Mouse (Mus musculus) kidney, embryonic 14.5 days (tissue): Measurements from ENCODE around the gene Ermp1. TPM values are rescaled to one million over a fixed set of nuclear protein-coding genes. Genes with fewer than 3 reads are reported as not detected.

Source experiments
- ATAC-seq: fragments of 200-750 bp; cut with Nextera tagmentation; 2 replicates; pipeline ENCODE4 v1.8.0; 2017; ENCODE audit warnings: moderate number of reproducible peaks, mild to moderate bottlenecking, moderate TSS enrichment, moderate library complexity; ENCODE audit not compliant: low FRiP score, low TSS enrichment
- H3K27ac ChIP-seq: fragments of 300-500 bp; sonication (generic); 2 replicates; pipeline ENCODE4 v1.5.1; 2014; ENCODE audit warnings: low read depth, mild to moderate bottlenecking, low read length, moderate library complexity, mixed read lengths
- H3K27me3 ChIP-seq: fragments of 300-500 bp; sonication (generic); 2 replicates; pipeline ENCODE4 v1.6.1; 2014; ENCODE audit warnings: mild to moderate bottlenecking, low read length; ENCODE audit not compliant: control insufficient read depth, insufficient read depth
- H3K36me3 ChIP-seq: fragments of 300-500 bp; sonication (generic); 2 replicates; pipeline ENCODE4 v1.6.1; 2014; ENCODE audit warnings: low read length, mixed read lengths; ENCODE audit not compliant: control insufficient read depth, insufficient read depth
- H3K4me1 ChIP-seq: fragments of 300-500 bp; sonication (generic); 2 replicates; pipeline ENCODE4 v1.6.1; 2014; ENCODE audit warnings: low read length, mixed read lengths; ENCODE audit not compliant: control insufficient read depth, insufficient read depth
- H3K4me2 ChIP-seq: fragments of 300-500 bp; sonication (generic); replicated peaks from 2 replicates; pipeline ENCODE4 v1.6.1; 2014; ENCODE audit warnings: low read depth, mild to moderate bottlenecking, low read length
- H3K4me3 ChIP-seq: fragments of 300-500 bp; sonication (generic); 2 replicates; pipeline ENCODE4 v1.5.1; 2014; ENCODE audit warnings: mild to moderate bottlenecking, low read length
- H3K9ac ChIP-seq: fragments of 300-500 bp; sonication (generic); 2 replicates; pipeline ENCODE4 v1.6.1; 2014; ENCODE audit warnings: low read depth, mild to moderate bottlenecking, low read length, moderate library complexity
- H3K9me3 ChIP-seq: fragments of 300-500 bp; sonication (generic); 2 replicates; pipeline ENCODE4 v1.6.1; 2016; ENCODE audit warnings: low read length; ENCODE audit not compliant: control insufficient read depth
- WGBS: fragments of 180-500 bp; shearing (Covaris S2); extraction: QIAGEN DNeasy Blood & Tissue Kit; methylation state at CpG from one replicate; pipeline ENCODE4 v1.1.7; 2014; 5-methylcytosine and 5-hydroxymethylcytosine counted together
- polyA plus RNA-seq: library from polyadenylated mRNA; unstranded; fragments of >200 nt; fragmentation: Nextera tagmentation; extraction: Ambion mirVana; gene quantifications from 2 replicates; pipeline ENCODE4 v1.2.1, GENCODE M21; 2014

The Ermp1 gene
- polyA plus RNA-seq, 1 experiment from 2014 or later, result 21.0 TPM

DNA sequence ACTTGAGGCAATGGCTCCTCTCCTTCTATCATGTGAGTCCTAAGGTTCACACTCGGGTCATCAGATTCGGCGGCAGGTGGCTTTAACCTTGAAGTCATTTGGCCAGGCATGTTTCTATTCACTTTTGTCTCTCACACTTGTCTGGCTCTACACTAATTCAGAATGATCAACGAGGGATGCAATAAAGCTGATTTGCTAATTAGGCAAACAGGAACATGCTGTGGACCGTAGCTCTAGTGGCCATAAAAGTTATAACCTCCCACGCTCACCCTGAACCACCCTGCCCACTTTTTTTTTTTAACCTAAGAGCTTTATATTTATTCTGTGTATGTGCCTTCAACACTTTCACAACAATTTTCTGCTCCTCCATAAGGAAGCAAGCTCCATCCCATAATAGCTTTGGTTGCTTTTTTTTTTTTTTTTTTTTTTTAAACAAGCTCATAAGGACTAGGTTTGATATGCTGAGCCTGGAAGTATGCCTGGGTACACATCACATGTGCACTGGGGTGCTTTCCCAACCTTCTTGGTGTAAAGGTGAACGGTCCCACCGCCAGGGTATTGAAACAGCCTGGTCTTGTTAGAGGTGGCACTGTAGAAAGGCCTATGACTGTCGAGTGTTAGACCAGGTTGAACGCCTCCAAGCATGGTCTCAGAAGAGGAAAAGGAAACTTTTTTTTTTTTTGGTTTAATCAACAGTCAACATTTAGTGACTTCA, 28.4 kb upstream of the Ermp1 start:
- no peak overlapping the region for H3K27ac ChIP-seq
- 48% methylated on average over 10 of the region's 10 CpGs for WGBS
- H3K9ac ChIP-seq, result no peak overlapping the region
- no peak overlapping the region for H3K4me2 ChIP-seq
- H3K4me1 ChIP-seq, result no peaks in the 10 kb centered on the region
- no peak for ATAC-seq
- H3K27me3 ChIP-seq, result no peaks in the 10 kb centered on the region
- H3K4me3 ChIP-seq, result no peak overlapping the region
- H3K9me3 ChIP-seq, result no peaks in the 10 kb centered on the region
- no peaks in the 10 kb centered on the region for H3K36me3 ChIP-seq

DNA sequence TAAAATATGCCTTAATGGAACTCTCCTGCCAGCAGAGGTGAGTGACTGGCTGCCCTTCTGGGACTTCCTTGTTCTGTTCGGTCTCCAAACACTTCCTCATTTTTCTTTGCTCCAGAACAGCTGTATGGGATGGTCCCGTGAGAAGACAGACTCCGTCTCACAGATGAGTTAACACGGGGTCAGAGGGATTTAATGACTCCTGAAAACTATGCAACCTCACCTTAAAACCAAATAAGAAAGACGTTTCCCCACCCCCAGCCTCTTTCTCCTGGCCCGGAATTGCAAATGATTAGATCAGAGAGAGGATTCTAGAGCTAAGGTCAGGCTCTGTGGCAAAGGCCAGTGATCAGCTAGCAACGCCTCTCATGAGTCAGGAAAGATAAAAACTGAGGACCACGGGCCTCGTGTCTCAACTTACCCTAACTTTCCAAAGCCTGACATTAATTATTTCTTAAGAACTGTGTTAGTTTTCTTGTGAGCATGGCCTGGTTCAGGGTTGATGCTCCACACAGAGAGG, 27.4 kb upstream of the Ermp1 start:
- Histone ChIP-seq H3K4me2 (no peak overlapping the region), H3K36me3 (no peaks in the 10 kb centered on the region), H3K9me3 (no peaks in the 10 kb centered on the region), H3K27me3 (no peaks in the 10 kb centered on the region), H3K4me3 (no peak overlapping the region), H3K9ac (no peak overlapping the region), H3K4me1 (no peaks in the 10 kb centered on the region), H3K27ac (0 out of 2 replicates have a peak overlapping the region, but pooled peaks have one; percentile 4)
- WGBS, result 21% methylated on average over 9 of the region's 9 CpGs
- ATAC-seq, result peak; percentile 28; the same call in 1 of the 2 replicates

DNA sequence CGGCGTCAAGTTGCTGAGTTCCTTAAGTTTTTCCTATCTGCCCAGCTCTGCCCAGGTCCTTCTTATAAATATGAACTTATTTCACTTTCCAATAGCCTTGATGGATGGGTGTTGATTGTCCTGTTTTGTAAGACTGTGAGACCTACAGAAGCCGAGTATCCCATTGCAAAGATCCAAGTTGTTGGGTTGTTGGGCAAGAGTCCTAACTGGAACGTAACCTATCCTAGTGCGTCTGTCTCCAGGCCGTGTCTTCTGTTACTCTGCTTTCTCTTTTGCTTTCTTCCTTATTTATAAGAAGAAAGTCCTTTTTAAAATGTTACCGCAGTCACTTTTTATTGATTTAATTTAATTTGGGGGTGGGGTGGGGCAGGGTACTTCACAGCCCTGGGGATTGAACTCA, 26.7 kb upstream of the Ermp1 start:
- ATAC-seq, result no peak
- Histone ChIP-seq H3K27me3 (no peaks in the 10 kb centered on the region), H3K27ac (0 out of 2 replicates have a peak overlapping the region, but pooled peaks have one; percentile 4), H3K36me3 (no peaks in the 10 kb centered on the region), H3K4me3 (no peak overlapping the region), H3K9ac (no peak overlapping the region), H3K9me3 (no peaks in the 10 kb centered on the region), H3K4me1 (no peaks in the 10 kb centered on the region), H3K4me2 (no peak overlapping the region)
- WGBS, result 94% methylated on average over 7 of the region's 7 CpGs

DNA sequence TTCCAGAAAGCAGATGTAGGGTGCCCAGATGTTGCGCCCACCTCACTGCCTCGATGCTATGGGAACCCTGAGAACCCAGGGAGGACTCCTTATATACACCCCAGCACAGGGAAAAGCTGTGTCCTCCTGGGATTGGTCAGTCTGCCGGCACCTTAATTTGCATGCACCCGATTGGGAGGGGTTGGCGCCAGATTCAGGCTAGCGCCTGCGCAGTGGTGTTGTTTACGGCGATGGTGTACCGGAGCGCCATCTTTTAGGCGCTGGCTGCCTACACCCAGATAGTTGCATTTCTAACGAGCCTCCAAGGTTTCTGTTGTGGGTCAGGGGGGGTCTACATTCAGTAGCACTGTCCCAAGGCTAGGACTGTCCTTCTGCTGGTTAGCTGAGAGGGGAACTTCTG, 24.4 kb upstream of the Ermp1 start:
- Histone ChIP-seq H3K9ac (no peak overlapping the region), H3K4me2 (no peak overlapping the region), H3K27me3 (no peaks in the 10 kb centered on the region), H3K36me3 (no peaks in the 10 kb centered on the region), H3K4me3 (no peak overlapping the region), H3K4me1 (no peaks in the 10 kb centered on the region), H3K9me3 (no peaks in the 10 kb centered on the region), H3K27ac (no peak overlapping the region)
- no peak for ATAC-seq
- 95% methylated on average over 13 of the region's 13 CpGs for WGBS

DNA sequence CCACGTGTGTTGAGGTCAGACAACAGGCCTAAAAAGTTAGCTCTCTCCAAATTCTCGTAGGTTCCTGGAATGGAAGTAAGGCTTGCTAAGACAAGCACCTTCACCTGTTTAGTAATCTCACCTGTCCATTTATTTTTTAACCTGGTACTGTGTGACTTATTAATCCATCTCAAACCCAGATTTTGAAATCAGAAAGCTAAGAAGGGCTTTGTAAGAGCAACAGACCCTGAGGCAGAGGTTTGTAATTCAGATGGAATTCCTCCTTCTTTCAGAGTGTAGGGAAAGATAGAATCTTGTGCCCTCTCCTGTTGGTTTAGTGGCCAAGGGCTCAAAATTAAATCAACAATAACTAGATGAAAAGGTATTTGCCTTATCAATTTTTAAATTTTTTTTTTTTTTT, 22.9 kb upstream of the Ermp1 start:
- no peak overlapping the region for H3K4me3 ChIP-seq

DNA sequence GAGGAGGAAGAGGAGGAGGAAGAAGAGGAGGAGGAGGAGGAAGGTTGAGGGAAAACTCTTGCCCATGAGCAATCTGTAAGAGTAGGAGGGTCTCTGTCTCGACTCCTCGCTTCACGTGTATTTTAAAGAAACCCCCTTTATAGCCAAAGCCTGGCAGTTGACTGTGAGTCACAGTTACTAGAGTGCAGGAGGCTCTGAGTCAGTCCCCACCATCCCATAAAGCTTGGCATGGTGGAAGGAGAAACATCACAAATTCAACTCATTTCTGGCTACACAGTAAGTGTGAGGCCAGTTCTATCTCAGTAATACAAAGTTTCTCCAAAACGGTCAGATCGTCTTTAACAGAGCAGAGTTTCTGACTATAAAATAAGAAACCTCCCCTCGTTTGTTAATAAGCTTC, 22.0 kb upstream of the Ermp1 start:
- peaks cover 5% of the 10 kb centered on the region; the same call in 1 of the 2 replicates for H3K4me1 ChIP-seq
- ATAC-seq, result no peak

More for the DNA sequence above, 22.9 kb upstream of the Ermp1 start:
- no peak for ATAC-seq
- H3K9ac ChIP-seq, result no peak overlapping the region
- H3K4me1 ChIP-seq, result peaks cover 5% of the 10 kb centered on the region; the same call in 1 of the 2 replicates
- H3K36me3 ChIP-seq, result no peaks in the 10 kb centered on the region
- no peaks in the 10 kb centered on the region for H3K9me3 ChIP-seq
- WGBS, result 68% methylated on average over 2 of the region's 2 CpGs
- no peaks in the 10 kb centered on the region for H3K27me3 ChIP-seq
- no peak overlapping the region for H3K4me2 ChIP-seq
- H3K27ac ChIP-seq, result no peak overlapping the region

DNA sequence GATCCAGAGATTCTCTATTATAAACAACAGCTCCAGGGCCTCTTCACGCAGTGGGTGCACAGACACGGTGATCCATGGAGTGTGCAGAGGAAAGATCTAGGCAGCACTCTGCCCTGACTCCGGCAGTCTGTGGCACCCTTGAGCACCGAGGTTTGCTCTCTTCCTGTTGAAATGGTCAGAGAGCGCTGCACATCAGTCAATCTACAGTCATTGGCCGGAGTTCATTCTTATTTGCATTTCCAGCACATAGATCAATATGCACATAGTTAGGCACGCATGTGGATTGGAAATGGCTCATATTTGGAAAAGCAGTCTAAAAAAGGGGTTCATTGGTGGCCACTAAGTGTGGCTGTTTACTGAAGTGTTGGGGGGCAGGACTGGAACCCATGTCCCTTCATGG, 19.9 kb upstream of the Ermp1 start:
- no peak overlapping the region for H3K9ac ChIP-seq
- no peak overlapping the region for H3K4me3 ChIP-seq
- ATAC-seq, result no peak
- WGBS, result 87% methylated on average over 7 of the region's 7 CpGs
- H3K36me3 ChIP-seq, result no peaks in the 10 kb centered on the region
- H3K4me2 ChIP-seq, result no peak overlapping the region
- peaks cover 5% of the 10 kb centered on the region; the same call in 1 of the 2 replicates for H3K4me1 ChIP-seq
- no peaks in the 10 kb centered on the region for H3K9me3 ChIP-seq
- H3K27me3 ChIP-seq, result no peaks in the 10 kb centered on the region
- no peak overlapping the region for H3K27ac ChIP-seq

More for the DNA sequence above, 22.0 kb upstream of the Ermp1 start:
- H3K27me3 ChIP-seq, result no peaks in the 10 kb centered on the region
- no peak overlapping the region for H3K4me3 ChIP-seq
- no peak overlapping the region for H3K9ac ChIP-seq
- no peak overlapping the region for H3K27ac ChIP-seq
- H3K36me3 ChIP-seq, result no peaks in the 10 kb centered on the region
- H3K4me2 ChIP-seq, result no peak overlapping the region
- 84% methylated on average over 6 of the region's 6 CpGs for WGBS
- H3K9me3 ChIP-seq, result no peaks in the 10 kb centered on the region

DNA sequence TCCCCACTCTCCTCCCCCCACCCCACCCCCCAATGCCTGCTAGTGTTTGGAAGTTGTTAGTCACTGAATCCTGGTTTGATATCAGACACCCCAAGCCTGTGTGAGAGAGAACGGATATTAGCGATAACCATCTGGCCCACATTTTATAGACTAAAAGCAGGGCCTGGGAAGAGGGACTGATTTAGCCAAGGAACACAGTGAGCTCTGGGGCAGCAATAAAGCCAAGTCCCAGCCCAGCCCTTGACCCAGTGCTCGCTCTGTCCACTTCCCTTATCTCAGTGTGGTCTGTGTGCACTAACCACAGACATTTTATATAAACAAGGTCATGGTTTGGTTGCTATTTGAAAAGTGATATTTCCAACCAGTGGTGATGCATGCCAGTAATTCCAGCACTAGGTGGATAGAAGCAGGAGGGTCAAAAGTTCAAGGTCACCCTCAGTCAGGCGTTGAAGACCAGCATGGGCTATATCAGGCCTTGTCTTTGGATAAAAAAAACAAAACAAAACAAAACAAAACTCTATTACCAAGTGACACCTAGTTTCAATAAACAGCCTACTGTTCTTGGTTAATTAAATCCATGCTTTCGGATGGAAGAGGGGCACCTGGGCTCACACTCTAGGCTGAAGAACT, 18.9 kb upstream of the Ermp1 start:
- Histone ChIP-seq H3K36me3 (no peaks in the 10 kb centered on the region), H3K27ac (no peak overlapping the region), H3K4me3 (no peak overlapping the region), H3K4me1 (peaks cover 5% of the 10 kb centered on the region; the same call in 1 of the 2 replicates), H3K9me3 (no peaks in the 10 kb centered on the region), H3K4me2 (no peak overlapping the region), H3K27me3 (no peaks in the 10 kb centered on the region), H3K9ac (no peak overlapping the region)
- 38% methylated on average over 5 of the region's 5 CpGs for whole genome bisulfite sequencing
- ATAC-seq, result no peak; the same call in none of the 2 replicates

DNA sequence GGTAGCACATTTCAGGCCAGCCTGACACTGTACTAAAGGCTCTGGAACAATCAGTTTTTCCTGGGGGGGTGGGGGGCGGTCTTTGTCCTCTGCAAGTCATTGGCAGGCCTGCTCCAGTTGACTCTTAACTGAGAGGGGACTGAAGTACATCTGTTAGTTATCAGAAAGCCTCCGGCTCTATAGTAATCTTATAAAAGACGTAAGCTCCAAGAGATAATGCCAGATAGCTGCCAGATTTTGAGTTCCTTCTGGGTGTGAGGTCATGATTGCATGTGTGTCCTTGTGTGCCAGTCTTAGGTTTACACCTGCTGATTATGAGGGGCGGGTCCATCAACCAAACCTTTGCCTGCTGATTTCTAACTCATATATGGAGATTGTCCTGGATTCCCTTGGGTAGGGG, 17.9 kb upstream of the Ermp1 start:
- no peak overlapping the region for H3K4me3 ChIP-seq
- ATAC-seq, result no peak
- WGBS, result 85% methylated on average over 4 of the region's 4 CpGs
- no peaks in the 10 kb centered on the region for H3K27me3 ChIP-seq
- no peak overlapping the region for H3K4me2 ChIP-seq
- H3K9me3 ChIP-seq, result no peaks in the 10 kb centered on the region
- H3K9ac ChIP-seq, result no peak overlapping the region
- peaks cover 5% of the 10 kb centered on the region; the same call in 1 of the 2 replicates for H3K4me1 ChIP-seq
- no peaks in the 10 kb centered on the region for H3K36me3 ChIP-seq
- no peak overlapping the region for H3K27ac ChIP-seq
